Mouse (Mus musculus): Measurements from ENCODE around the gene Dnmt1. TPM values are rescaled to one million over a fixed set of nuclear protein-coding genes. Genes with fewer than 3 reads are reported as not detected.

Gene Dnmt1
- polyA plus RNA-seq, 1 experiment from 2014 or later: 17.9 TPM

DNA sequence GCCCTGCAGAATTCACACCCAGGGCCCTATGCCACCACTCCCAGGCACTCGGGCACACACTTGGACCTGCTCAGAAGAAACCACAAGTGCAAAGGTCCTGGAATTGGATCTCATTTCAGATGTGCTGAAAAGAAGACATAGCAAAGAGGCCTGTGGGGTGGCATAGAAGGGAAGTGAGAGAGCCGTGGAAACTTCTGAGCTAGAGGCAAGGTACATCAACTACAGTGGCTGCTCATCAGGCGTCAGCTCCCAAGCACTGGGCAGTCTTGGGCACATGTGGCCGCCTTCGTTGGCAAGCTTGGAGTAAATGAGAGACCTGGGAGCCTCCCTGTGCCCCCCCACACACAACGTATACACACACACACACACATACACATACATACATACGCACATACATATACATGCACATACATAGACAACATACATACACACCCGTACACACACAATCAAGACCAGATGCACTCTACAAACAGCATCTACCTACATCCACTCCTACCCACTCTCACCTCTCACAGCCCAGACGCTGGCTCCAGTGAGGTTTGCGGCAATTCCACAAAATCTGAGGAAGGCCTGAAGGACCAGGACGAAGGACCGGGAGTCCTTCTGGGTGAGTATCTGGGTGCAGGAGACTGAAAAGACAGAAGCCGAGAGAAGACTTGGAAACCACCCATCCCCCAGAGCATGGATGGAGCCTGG is 80.4 kb downstream of the Dnmt1 start, which contains the start of gene Angptl6:
TSS of gene Angptl6 (minus strand) at position 631 of the 696 bp plus-strand sequence.
- WGBS: 74% methylated on average over 13 of the region's 13 CpGs
- ATAC-seq (ENCODE audit: low FRiP score, low TSS enrichment) (no peak), DNase-seq (ENCODE audit: low spot score) (no peak)
- peak within 1 kb of the TSS; percentile 73 for H3K9ac ChIP-seq (ENCODE audit: low read length)
- H3K27me3 ChIP-seq (ENCODE audit: control insufficient read depth, insufficient read depth, low read length): no peaks in the 10 kb centered on the region
- H3K4me3 ChIP-seq (ENCODE audit: low read depth, low read length): peak within 1 kb of the TSS; percentile 41
- H3K36me3 ChIP-seq (ENCODE audit: control insufficient read depth, insufficient read depth, low read length): no peaks in the 10 kb centered on the region
- peak within 1 kb of the TSS; percentile 92 for H3K27ac ChIP-seq (replicated peaks)
- no peak for TF ChIP-seq CTCF (IDR thresholded peaks at IDR 0.05; ENCODE audit: low read depth)
- no peaks in the 10 kb centered on the region for H3K4me1 ChIP-seq (replicated peaks; ENCODE audit: control insufficient read depth, insufficient read depth)
- peak within 1 kb of the TSS; percentile 80 for H3K4me2 ChIP-seq (replicated peaks; ENCODE audit: low read depth)
- H3K9me3 ChIP-seq (ENCODE audit: control insufficient read depth, low read length): no peaks in the 10 kb centered on the region

DNA sequence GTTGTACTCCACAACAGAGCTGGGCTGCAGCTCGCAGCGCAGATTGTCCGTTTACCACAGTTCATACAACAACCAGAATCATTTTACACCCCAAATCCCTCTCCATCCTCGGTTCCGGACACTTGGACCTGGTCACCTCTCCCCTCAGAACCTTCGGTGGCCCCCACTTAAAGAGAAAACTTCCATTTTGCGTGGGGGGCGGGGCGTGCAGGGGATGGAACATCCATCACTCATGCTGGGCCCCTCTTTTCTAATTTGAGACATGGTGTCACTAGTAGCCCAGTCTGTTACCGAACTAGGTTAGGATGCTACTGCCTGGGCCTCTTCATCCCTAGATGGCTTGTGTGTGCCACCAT is 81.0 kb downstream of the Dnmt1 start:
- DNase-seq (ENCODE audit: low spot score) (no peak), ATAC-seq (ENCODE audit: low FRiP score, low TSS enrichment) (no peak)
- Histone ChIP-seq H3K27ac (replicated peaks) (peak overlapping the region; percentile 92), H3K27me3 (ENCODE audit: control insufficient read depth, insufficient read depth, low read length) (no peaks in the 10 kb centered on the region), H3K36me3 (ENCODE audit: control insufficient read depth, insufficient read depth, low read length) (no peaks in the 10 kb centered on the region), H3K9me3 (ENCODE audit: control insufficient read depth, low read length) (no peaks in the 10 kb centered on the region), H3K9ac (ENCODE audit: low read length) (peak overlapping the region; percentile 73), H3K4me2 (replicated peaks; ENCODE audit: low read depth) (peak overlapping the region; percentile 80), H3K4me3 (ENCODE audit: low read depth, low read length) (peak overlapping the region; percentile 41), H3K4me1 (replicated peaks; ENCODE audit: control insufficient read depth, insufficient read depth) (no peaks in the 10 kb centered on the region)
- no peak for TF ChIP-seq EP300 (optimal IDR thresholded peaks at IDR 0.05)
- no peak for TF ChIP-seq CTCF (IDR thresholded peaks at IDR 0.05; ENCODE audit: low read depth)
- WGBS: 17% methylated on average over 10 of the region's 10 CpGs

DNA sequence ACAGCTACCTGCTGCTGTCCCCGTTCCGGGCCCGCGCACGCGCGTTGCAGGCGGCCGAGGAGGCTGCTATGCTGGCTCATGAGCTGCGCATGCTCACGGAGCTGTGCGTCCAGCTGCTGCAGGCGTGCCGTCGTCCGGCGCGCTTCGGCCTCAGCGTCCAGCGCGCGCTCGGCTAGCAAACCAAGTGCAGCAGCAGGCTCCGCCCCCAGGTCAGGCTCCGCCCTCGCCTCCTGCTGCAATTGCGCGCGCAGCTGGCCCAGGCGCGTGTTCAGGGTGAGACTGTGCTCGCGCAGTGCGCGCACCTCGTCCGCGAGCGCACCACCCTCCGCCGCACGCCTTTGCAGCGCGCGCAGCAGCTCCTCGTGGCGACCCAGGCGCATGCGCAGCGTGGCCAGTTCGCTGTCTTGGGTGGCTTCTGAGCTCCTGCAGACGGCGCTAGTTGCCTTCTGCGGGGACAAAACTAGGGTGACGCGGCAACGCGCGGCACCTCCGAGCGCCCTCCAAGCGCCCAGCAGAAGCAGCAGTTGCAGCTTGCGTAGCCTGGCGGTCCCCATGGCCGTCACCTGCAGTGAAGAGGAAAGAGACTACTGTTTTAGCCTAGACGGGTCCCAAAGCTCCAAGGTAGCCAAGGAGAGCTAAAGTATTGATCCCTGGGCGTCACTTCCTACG is 81.5 kb downstream of the Dnmt1 start:
- Histone ChIP-seq H3K4me2 (replicated peaks; ENCODE audit: low read depth) (peak overlapping the region; percentile 80), H3K27ac (replicated peaks) (peak overlapping the region; percentile 92), H3K4me1 (replicated peaks; ENCODE audit: control insufficient read depth, insufficient read depth) (no peaks in the 10 kb centered on the region), H3K36me3 (ENCODE audit: control insufficient read depth, insufficient read depth, low read length) (no peaks in the 10 kb centered on the region), H3K9ac (ENCODE audit: low read length) (peak overlapping the region; percentile 73), H3K4me3 (ENCODE audit: low read depth, low read length) (peak overlapping the region; percentile 41), H3K9me3 (ENCODE audit: control insufficient read depth, low read length) (no peaks in the 10 kb centered on the region), H3K27me3 (ENCODE audit: control insufficient read depth, insufficient read depth, low read length) (no peaks in the 10 kb centered on the region)
- WGBS: under 1% methylated on average over 63 of the region's 69 CpGs
- ATAC-seq (ENCODE audit: low FRiP score, low TSS enrichment) (peak; percentile 95), DNase-seq (ENCODE audit: low spot score) (peak; percentile 100)
- peak; percentile 93 for TF ChIP-seq CTCF (IDR thresholded peaks at IDR 0.05; ENCODE audit: low read depth)
- no peak for TF ChIP-seq EP300 (optimal IDR thresholded peaks at IDR 0.05)

DNA sequence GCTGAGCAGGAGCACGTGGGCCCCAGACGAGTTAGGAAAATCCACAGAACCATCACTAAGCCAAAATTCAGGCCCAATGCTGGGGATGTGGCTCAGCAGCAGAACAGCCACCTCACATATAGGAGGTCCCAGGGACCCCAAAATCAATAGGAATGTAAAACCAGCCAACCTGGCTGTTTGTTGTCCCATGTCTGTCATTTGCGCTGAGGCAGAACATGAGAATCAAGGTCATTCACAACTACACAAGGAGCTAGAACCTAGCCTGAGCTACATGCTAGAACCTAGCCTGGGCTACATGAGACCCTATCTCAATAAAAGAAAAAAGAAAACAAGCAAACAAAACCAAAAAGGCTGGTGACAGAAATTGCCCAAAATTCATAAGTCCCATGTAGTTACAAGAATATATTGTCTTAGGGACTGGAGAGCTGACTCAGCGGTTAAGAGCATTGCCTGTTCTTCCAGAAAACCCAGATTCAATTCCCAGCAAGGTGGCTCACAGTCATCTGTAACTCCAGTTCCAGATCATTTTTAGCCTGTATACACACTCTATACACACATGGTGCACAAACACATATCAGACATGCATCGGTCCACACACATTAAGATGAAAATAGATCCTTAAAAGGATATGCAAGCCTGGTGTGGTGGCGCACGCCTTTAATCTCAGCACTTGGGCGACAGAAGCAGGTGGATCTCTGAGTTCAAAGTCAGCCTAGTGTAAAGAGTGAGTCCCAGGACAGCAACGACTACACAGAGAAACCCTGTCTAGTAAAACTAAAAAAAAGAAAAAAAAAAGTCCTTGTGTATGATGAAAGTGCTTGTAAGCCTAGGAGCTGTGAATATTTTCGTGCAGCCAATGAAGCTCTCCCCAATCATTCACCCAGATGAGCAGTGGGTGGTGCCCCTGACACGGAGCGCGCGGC is 82.3 kb downstream of the Dnmt1 start:
- DNase-seq (ENCODE audit: low spot score) (no peak), ATAC-seq (ENCODE audit: low FRiP score, low TSS enrichment) (0 out of 2 replicates have a peak, but pooled peaks have one; percentile 1)
- H3K9ac ChIP-seq (ENCODE audit: low read length): peak overlapping the region; percentile 48; the same call in 1 of the 2 replicates
- H3K4me1 ChIP-seq (replicated peaks; ENCODE audit: control insufficient read depth, insufficient read depth): no peaks in the 10 kb centered on the region
- WGBS: 37% methylated on average over 14 of the region's 14 CpGs
- H3K36me3 ChIP-seq (ENCODE audit: control insufficient read depth, insufficient read depth, low read length): no peaks in the 10 kb centered on the region
- peak overlapping the region; percentile 57 for H3K4me2 ChIP-seq (replicated peaks; ENCODE audit: low read depth)
- 0 out of 2 replicates have a peak overlapping the region, but pooled peaks have one; percentile 6 for H3K27ac ChIP-seq (replicated peaks)
- H3K27me3 ChIP-seq (ENCODE audit: control insufficient read depth, insufficient read depth, low read length): no peaks in the 10 kb centered on the region
- H3K4me3 ChIP-seq (ENCODE audit: low read depth, low read length): peak overlapping the region; percentile 30; the same call in 1 of the 2 replicates
- H3K9me3 ChIP-seq (ENCODE audit: control insufficient read depth, low read length): no peaks in the 10 kb centered on the region
- no peak for TF ChIP-seq CTCF (IDR thresholded peaks at IDR 0.05; ENCODE audit: low read depth)
- no peak for TF ChIP-seq EP300 (optimal IDR thresholded peaks at IDR 0.05)

DNA sequence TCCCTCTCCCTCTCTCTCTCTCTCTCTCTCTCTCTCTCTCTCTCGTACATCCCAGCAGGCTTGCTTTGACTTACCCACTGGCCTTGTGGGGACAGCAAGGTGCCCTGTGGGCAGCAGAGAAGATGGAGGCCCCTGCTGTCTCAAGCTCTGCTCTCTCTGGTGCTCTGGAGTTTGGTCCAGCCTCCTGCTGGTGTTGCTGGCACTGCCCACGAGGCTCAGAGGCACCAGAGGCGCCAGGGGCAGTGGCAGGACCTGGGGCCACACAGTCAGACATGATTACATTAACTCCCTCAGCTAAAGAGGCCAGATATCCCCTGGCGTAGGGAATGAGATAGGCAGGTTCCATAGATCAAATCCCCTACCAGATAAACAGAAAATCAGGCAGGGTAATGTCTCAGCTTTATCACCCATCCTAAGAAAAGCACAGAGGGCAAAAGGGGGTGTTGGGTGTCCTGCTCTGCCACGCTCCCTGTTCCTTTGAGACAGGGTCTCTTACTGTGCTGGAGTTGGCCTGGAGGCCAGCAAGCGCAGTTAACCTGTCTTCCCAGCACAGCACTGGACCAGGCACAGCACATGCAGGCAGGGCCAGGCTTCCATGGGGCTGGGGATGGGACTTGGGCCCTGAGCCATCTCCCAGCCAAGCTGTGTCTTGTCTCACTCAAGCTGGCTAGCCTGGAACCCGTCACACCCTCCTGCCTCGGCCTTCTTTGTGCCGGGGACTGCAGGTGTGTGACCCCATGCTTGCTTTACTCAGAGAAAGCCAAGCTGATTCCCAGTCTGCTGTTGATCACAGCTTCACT is 83.2 kb downstream of the Dnmt1 start:
- Histone ChIP-seq H3K4me2 (replicated peaks; ENCODE audit: low read depth) (no peak overlapping the region), H3K36me3 (ENCODE audit: control insufficient read depth, insufficient read depth, low read length) (no peaks in the 10 kb centered on the region), H3K9ac (ENCODE audit: low read length) (no peak overlapping the region), H3K27me3 (ENCODE audit: control insufficient read depth, insufficient read depth, low read length) (no peaks in the 10 kb centered on the region), H3K4me1 (replicated peaks; ENCODE audit: control insufficient read depth, insufficient read depth) (no peaks in the 10 kb centered on the region), H3K4me3 (ENCODE audit: low read depth, low read length) (no peak overlapping the region), H3K27ac (replicated peaks) (no peak overlapping the region), H3K9me3 (ENCODE audit: control insufficient read depth, low read length) (no peaks in the 10 kb centered on the region)
- ATAC-seq (ENCODE audit: low FRiP score, low TSS enrichment): no peak
- DNase-seq (ENCODE audit: low spot score): no peak
- TF ChIP-seq CTCF (IDR thresholded peaks at IDR 0.05; ENCODE audit: low read depth): no peak
- no peak for TF ChIP-seq EP300 (optimal IDR thresholded peaks at IDR 0.05)
- WGBS: 71% methylated on average over 8 of the region's 9 CpGs
